Mouse (Mus musculus): ENCODE measurements around the gene Cdk9. TPM values are rescaled to one million over a fixed set of nuclear protein-coding genes. Genes with fewer than 3 reads are reported as not detected.

The Cdk9 gene
- total RNA-seq, 2 experiments from 2014 or later = 129 to 134 TPM

- intact Hi-C loops (cut with DNase I) = no loop called here
- no peak for DNase-seq (ENCODE audit: extremely low spot score in 1 of 2, low spot score in 2 of 2)
- Histone ChIP-seq H3K27ac (no peak overlapping the region), H3K4me3 (no peak overlapping the region)
- TF ChIP-seq CTCF (IDR thresholded peaks at IDR 0.05) = no peak
These were observed 29.2 kb downstream of the Cdk9 start for GRCm38 (mm10) chr2:32683701-32684100.

- intact Hi-C loops (cut with DNase I) = no loop called here
- TF ChIP-seq CTCF (IDR thresholded peaks at IDR 0.05) = no peak
- no peak overlapping the region for H3K4me3 ChIP-seq
- DNase-seq (ENCODE audit: extremely low spot score in 1 of 2, low spot score in 2 of 2) = no peak
- no peak overlapping the region for H3K27ac ChIP-seq
These were observed 30.0 kb downstream of the Cdk9 start for GRCm38 (mm10) chr2:32682721-32683417.

GRCm38 (mm10) chr2:32681754-32682153 is 31.1 kb downstream of the Cdk9 start:
- intact Hi-C loops (cut with DNase I) = no loop called here
- no peak for DNase-seq (ENCODE audit: extremely low spot score in 1 of 2, low spot score in 2 of 2)
- TF ChIP-seq CTCF (IDR thresholded peaks at IDR 0.05) = no peak
- no peak overlapping the region for H3K27ac ChIP-seq
- H3K4me3 ChIP-seq = no peak overlapping the region

GRCm38 (mm10) chr2:32680961-32681650 is 31.8 kb downstream of the Cdk9 start:
- no peak for TF ChIP-seq CTCF (IDR thresholded peaks at IDR 0.05)
- DNase-seq (ENCODE audit: extremely low spot score in 1 of 2, low spot score in 2 of 2) = no peak
- Histone ChIP-seq H3K4me3 (no peak overlapping the region), H3K27ac (no peak overlapping the region)
- intact Hi-C loops (cut with DNase I) = no loop called here

GRCm38 (mm10) chr2:32680051-32680451 is 32.8 kb downstream of the Cdk9 start:
- Histone ChIP-seq H3K4me3 (no peak overlapping the region), H3K27ac (peak overlapping the region; percentile 56)
- intact Hi-C loops (cut with DNase I) = no loop called here
- DNase-seq (ENCODE audit: extremely low spot score in 1 of 2, low spot score in 2 of 2) = peak; percentile 53 to 69
- TF ChIP-seq CTCF (IDR thresholded peaks at IDR 0.05) = no peak

GRCm38 (mm10) chr2:32677683-32678082 is 35.2 kb downstream of the Cdk9 start:
- no peak overlapping the region for H3K4me3 ChIP-seq
- DNase-seq (ENCODE audit: extremely low spot score in 1 of 2, low spot score in 2 of 2) = no peak
- TF ChIP-seq CTCF (IDR thresholded peaks at IDR 0.05) = no peak
- no peak overlapping the region for H3K27ac ChIP-seq
- intact Hi-C loops (cut with DNase I) = no loop called here

- Histone ChIP-seq H3K27ac (no peak overlapping the region), H3K4me3 (no peak overlapping the region)
- TF ChIP-seq CTCF (IDR thresholded peaks at IDR 0.05) = no peak; the same call in 1 of the 2 replicates
- DNase-seq (ENCODE audit: extremely low spot score in 1 of 2, low spot score in 2 of 2) = no peak
- intact Hi-C loops (cut with DNase I) = no loop called here
These were observed 36.1 kb downstream of the Cdk9 start for GRCm38 (mm10) chr2:32676821-32677220.

GRCm38 (mm10) chr2:32673176-32673917 is 39.5 kb downstream of the Cdk9 start:
- DNase-seq (ENCODE audit: extremely low spot score in 1 of 2, low spot score in 2 of 2) = no peak
- no peak overlapping the region for H3K4me3 ChIP-seq
- intact Hi-C loops (cut with DNase I) = no loop called here
- TF ChIP-seq CTCF (IDR thresholded peaks at IDR 0.05) = no peak
- H3K27ac ChIP-seq = no peak overlapping the region

- intact Hi-C loops (cut with DNase I) = no loop called here
- H3K4me3 ChIP-seq = no peak overlapping the region
- no peak for DNase-seq (ENCODE audit: extremely low spot score in 1 of 2, low spot score in 2 of 2)
- TF ChIP-seq CTCF (IDR thresholded peaks at IDR 0.05) = no peak; the same call in 1 of the 2 replicates
- no peak overlapping the region for H3K27ac ChIP-seq
These were observed 40.8 kb downstream of the Cdk9 start for GRCm38 (mm10) chr2:32671907-32672595.

- H3K4me3 ChIP-seq = no peak overlapping the region
- TF ChIP-seq CTCF (IDR thresholded peaks at IDR 0.05) = no peak
- DNase-seq (ENCODE audit: extremely low spot score in 1 of 2, low spot score in 2 of 2) = no peak
- intact Hi-C loops (cut with DNase I) = no loop called here
- no peak overlapping the region for H3K27ac ChIP-seq
These were observed 41.7 kb downstream of the Cdk9 start for GRCm38 (mm10) chr2:32671147-32671546.

- intact Hi-C loops (cut with DNase I) = no loop called here
- DNase-seq (ENCODE audit: extremely low spot score in 1 of 2, low spot score in 2 of 2) = no peak
- no peak for TF ChIP-seq CTCF (IDR thresholded peaks at IDR 0.05)
- no peak overlapping the region for H3K4me3 ChIP-seq
- no peak overlapping the region for H3K27ac ChIP-seq
These were observed 43.0 kb downstream of the Cdk9 start for GRCm38 (mm10) chr2:32669876-32670275.

GRCm38 (mm10) chr2:32668176-32668575 is 44.7 kb downstream of the Cdk9 start:
- DNase-seq (ENCODE audit: extremely low spot score in 1 of 2, low spot score in 2 of 2) = no peak
- Histone ChIP-seq H3K27ac (no peak overlapping the region), H3K4me3 (no peak overlapping the region)
- intact Hi-C loops (cut with DNase I) = no loop called here
- TF ChIP-seq CTCF (IDR thresholded peaks at IDR 0.05) = no peak
